Mouse (Mus musculus) adrenal gland, adult (tissue): ENCODE results near the gene Clec4a3.
A peak's percentile ranks its signal among the peaks of the same experiment; 100 is the strongest.
"Not testable (repeated sequence)": the region's sequence is repeated elsewhere in the genome, so short reads cannot be mapped to it uniquely, and the experiment has no call there.

Source experiments
- DNase-seq, 2 experiments: peaks; one replicate each; pipeline ENCODE4 v3.0.0; 2022 to 2023; ENCODE audit warnings: low spot score in 1 of 2; ENCODE audit not compliant: inconsistent age in 2 of 2

Clec4a3 gene

GRCm38 (mm10) chr6:122952401-122952800 lies at the start of gene Clec4a3:
Gene Clec4a3, plus strand, starts transcription at chr6:122952515.
- peak; percentile 17 to 30 for DNase-seq

GRCm38 (mm10) chr6:122919922-122920321 lies 32.4 kb upstream of the Clec4a3 start:
- no peak for DNase-seq

DNA sequence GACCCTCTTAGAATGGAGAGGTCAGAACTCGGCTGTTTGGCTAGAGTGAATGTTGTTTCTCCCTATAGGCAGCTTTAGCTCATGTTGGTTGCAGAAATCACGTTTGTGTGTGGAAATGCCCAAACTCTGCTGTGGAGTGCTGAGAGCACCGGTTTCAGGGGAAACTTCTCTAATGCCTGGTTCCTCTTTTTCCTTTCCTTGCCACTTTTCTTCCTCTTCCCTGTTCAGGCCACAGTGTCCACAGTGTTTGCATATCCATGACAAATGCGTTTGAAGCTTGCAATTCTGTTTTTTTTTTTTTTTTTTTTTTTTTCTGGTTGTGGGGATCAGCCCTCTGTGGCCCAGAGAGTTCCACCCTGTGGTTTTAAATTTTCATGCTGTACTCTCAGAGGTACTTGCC lies 30.9 kb upstream of the Clec4a3 start, which contains the start of gene Clec4a1:
TSS of gene Clec4a1 (plus strand) at position 398 of the 400 bp plus-strand sequence.
- peak in 1 of 2 experiments; percentile 9 for DNase-seq

DNA sequence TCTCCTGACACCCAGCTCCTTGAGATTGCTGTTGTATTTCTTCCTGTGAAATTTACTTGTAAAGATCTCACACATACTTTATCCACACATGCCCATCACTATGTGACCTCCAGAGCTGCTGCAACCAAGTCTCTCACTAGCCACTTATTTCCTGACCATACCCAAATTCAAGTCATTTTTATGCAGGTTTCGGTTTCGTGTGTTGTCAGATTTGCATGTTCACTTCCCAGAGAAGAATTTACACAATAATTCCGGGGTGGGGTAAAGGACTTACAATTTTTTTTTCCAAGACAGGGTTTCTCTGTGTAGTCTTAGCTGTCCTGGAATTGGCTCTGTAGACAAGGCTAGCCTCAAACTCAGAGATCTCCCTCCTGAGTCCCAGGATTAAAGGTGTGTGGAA lies 17.5 kb upstream of the Clec4a3 start:
- no peak for DNase-seq

DNA sequence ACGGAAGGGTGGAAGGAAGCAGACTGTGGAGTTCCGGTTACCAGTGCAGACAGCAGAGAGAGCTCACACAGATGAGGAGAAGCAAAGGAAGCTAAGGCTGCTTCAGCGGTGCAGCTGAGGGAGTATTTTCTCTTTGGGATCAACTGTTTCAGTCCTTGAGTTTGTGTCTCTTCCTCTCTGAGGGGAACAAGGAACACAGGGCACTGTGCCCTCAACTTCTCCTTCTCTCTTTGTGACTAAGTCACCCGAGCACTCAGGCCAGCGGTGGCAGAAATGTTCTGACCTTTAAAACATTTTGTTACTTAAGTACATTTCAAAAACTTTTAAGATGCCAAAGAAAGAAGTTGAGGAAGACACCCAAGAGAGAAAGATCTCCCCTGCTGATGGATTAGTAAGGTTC lies 12.7 kb upstream of the Clec4a3 start:
- DNase-seq = no peak

DNA sequence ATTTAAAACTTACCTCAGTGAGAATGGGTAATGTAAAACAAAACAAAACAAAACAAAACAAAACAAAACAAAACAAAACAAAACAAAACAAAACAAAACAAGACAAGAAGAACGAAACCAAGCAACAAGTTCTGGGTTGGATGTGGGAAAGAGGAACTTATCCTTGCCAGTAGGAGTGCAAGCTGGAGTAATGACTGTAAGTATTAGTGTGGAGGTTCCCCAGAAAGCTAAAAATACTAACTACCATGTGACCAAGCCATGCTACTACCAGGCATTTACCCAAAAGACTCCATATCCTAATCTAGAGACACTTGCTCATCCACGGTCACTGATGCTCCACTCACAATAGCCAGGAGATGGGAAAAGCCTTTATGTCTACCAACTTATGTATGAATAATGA lies 5.6 kb upstream of the Clec4a3 start:
- DNase-seq = no peak

- no peak for DNase-seq
Measured at GRCm38 (mm10) chr6:122964562-122964961, 12.2 kb downstream of the Clec4a3 start.

GRCm38 (mm10) chr6:122969048-122969447 lies 16.7 kb downstream of the Clec4a3 start:
- no peak for DNase-seq

DNA sequence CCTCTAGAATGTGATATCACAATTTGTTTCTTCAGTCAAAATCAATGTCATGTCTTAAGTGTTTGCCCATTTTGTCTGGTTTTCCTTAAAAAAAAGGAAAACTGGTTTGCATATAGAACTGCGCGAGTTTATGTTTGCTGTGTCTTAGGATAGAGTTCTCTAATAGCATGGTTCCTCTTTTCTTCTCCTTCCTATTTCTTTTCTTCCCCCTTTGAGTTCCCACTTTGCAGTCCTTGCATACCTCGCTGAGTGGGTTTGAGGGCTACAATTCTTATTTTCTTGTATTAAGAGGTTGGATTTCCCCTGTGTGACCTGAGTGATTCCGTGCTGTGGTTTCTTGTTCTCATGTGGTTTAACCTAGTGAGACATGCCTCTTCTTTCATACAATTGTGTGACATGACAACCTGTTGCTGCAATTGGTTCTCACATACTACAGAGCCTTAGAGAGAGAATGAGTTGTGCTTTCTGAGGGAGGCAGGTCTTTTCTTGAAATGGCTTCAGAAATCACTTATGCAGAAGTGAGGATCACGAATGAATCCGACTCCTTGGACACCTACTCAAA lies 37.6 kb downstream of the Clec4a3 start, which contains the start of gene Clec4a4:
TSS of gene Clec4a4 (plus strand) at position 492 of the 562 bp plus-strand sequence.
- no peak for DNase-seq

DNA sequence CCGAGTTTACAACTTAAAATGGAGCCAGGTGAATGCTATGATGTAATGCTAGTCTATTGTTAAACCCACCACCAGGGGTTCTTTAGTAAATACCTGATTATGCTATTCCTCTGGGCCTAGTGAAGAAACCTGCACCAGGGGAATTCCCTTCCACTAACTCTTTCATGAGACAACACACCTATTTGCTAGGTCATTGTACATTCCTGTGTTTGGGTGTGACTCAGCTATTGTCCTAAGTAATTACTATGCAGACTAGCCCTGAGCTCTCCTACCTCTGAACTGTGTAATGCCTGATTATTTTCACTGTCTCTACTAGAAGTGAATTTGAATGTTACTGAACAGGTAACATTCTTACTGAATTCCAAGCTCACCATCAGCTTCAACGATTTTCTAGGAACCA lies 52.4 kb downstream of the Clec4a3 start:
- DNase-seq = not testable (repeated sequence)

GRCm38 (mm10) chr6:123005591-123005990 lies 53.3 kb downstream of the Clec4a3 start:
- peak in 1 of 2 experiments; percentile 33 for DNase-seq
